ENCODE assay signal across 8 mouse cellular contexts in genomic region chr7:30956357-30956751, GRCm38 (mm10). TPM values are rescaled to one million over a fixed set of nuclear protein-coding genes. Genes with fewer than 3 reads are reported as not detected.
DNase-seq lines count a peak whose midpoint lies in the region; ATAC-seq and TF ChIP-seq lines count a peak whose summit lies in the region.

No protein-coding gene starts in this region.

- WGBS in embryonic facial prominence, embryonic 15.5 days, result 0% methylated on average over 28 of the region's 49 CpGs
- 1% methylated on average over 38 of the region's 49 CpGs for WGBS in intestine, embryonic 14.5 days
- WGBS in midbrain, embryonic 14.5 days, result under 1% methylated on average over 44 of the region's 49 CpGs

- peaks cover 0 to 11% of the 10 kb centered on the region in 2 experiments; a peak in 1 of 4 replicates for H3K4me1 ChIP-seq in MEL (ENCODE audit: control insufficient read depth in 1 of 2, insufficient read depth in 2 of 2, low read length in 2 of 2)
- H3K4me1 ChIP-seq in embryonic facial prominence, embryonic 15.5 days, result peaks cover 26% of the 10 kb centered on the region
- peaks cover 16% of the 10 kb centered on the region for H3K4me1 ChIP-seq in intestine, embryonic 14.5 days (replicated peaks; ENCODE audit: control insufficient read depth, insufficient read depth, low read length)
- H3K4me1 ChIP-seq in midbrain, embryonic 14.5 days (ENCODE audit: control insufficient read depth, insufficient read depth, low read length), result peaks cover 18% of the 10 kb centered on the region

- peak overlapping the region; percentile 83 for H3K4me2 ChIP-seq in embryonic facial prominence, embryonic 15.5 days (replicated peaks)
- peak overlapping the region; percentile 70 for H3K4me2 ChIP-seq in intestine, embryonic 14.5 days (ENCODE audit: low read length)
- H3K4me2 ChIP-seq in midbrain, embryonic 14.5 days (ENCODE audit: low read length), result peak overlapping the region; percentile 81

- H3K4me3 ChIP-seq in MEL (ENCODE audit: control insufficient read depth in 1 of 2, insufficient read depth in 1 of 2, low read depth in 2 of 2, low read length in 2 of 2), result peak overlapping the region; percentile 85 to 97; a peak in 3 of 4 replicates
- peak overlapping the region; percentile 89 for H3K4me3 ChIP-seq in embryonic facial prominence, embryonic 15.5 days (replicated peaks)
- peak overlapping the region; percentile 72 for H3K4me3 ChIP-seq in intestine, embryonic 14.5 days (ENCODE audit: low read depth, low read length)
- peak overlapping the region; percentile 92 for H3K4me3 ChIP-seq in midbrain, embryonic 14.5 days (replicated peaks; ENCODE audit: low read depth, low read length)

- peak; percentile 27 to 36 for DNase-seq in layer of hippocampus, adult 18-20 months (ENCODE audit: low spot score in 2 of 2)
- no peak for DNase-seq in layer of hippocampus, postnatal 36 days
- no peak for DNase-seq in MEL (ENCODE audit: low read depth, low spot score)
- DNase-seq in intestine, embryonic 14.5 days (ENCODE audit: low spot score), result peak; percentile 79
- no peak for DNase-seq in midbrain, embryonic 14.5 days
- DNase-seq in ovary, adult 18-20 months (ENCODE audit: low spot score), result no peak
- no peak for DNase-seq in urinary bladder, postnatal 4 days (ENCODE audit: low spot score in 2 of 2)

- TF ChIP-seq POLR2A in MEL (IDR thresholded peaks at IDR 0.05; ENCODE audit: control insufficient read depth in 1 of 2, insufficient read depth in 1 of 2, low read depth in 1 of 2, low read length in 2 of 2, poor library complexity in 1 of 2), result 0 out of 4 replicates have a peak, but pooled peaks of 1 of the 2 experiments have one; percentile 12

- peaks cover 18% of the 10 kb centered on the region for H3K79me2 ChIP-seq in MEL (ENCODE audit: control insufficient read depth, insufficient read depth, low read length, poor library complexity)

- no peaks in the 10 kb centered on the region for H3K9me3 ChIP-seq in MEL (replicated peaks; ENCODE audit: insufficient read depth, low read length)
- H3K9me3 ChIP-seq in embryonic facial prominence, embryonic 15.5 days (replicated peaks), result no peaks in the 10 kb centered on the region
- no peaks in the 10 kb centered on the region for H3K9me3 ChIP-seq in intestine, embryonic 14.5 days (ENCODE audit: control insufficient read depth, low read length)
- H3K9me3 ChIP-seq in midbrain, embryonic 14.5 days (ENCODE audit: control insufficient read depth, low read length), result no peaks in the 10 kb centered on the region

- H3K27ac ChIP-seq in MEL (ENCODE audit: control insufficient read depth, low read depth, low read length), result peak overlapping the region; percentile 26
- H3K27ac ChIP-seq in embryonic facial prominence, embryonic 15.5 days (replicated peaks), result peak overlapping the region; percentile 99
- H3K27ac ChIP-seq in intestine, embryonic 14.5 days (ENCODE audit: low read depth), result peak overlapping the region; percentile 93
- peak overlapping the region; percentile 99 for H3K27ac ChIP-seq in midbrain, embryonic 14.5 days (replicated peaks; ENCODE audit: low read depth, low read length)

- ATAC-seq in embryonic facial prominence, embryonic 15.5 days (ENCODE audit: insufficient number of reproducible peaks, low FRiP score, low TSS enrichment, low read depth), result peak; percentile 32; the same call in 1 of the 2 replicates
- peak; percentile 45 for ATAC-seq in intestine, embryonic 14.5 days (replicated peaks; ENCODE audit: low FRiP score, low TSS enrichment, low read depth)
- ATAC-seq in midbrain, embryonic 14.5 days (ENCODE audit: low FRiP score, low TSS enrichment), result peak; percentile 58

- TF ChIP-seq CTCF in MEL (IDR thresholded peaks at IDR 0.05 in 2 of 3, conservative IDR thresholded peaks at IDR 0.05 in 1 of 3; ENCODE audit: control insufficient read depth in 1 of 3, insufficient read depth in 1 of 3, low read depth in 2 of 3, low read length in 3 of 3, poor library complexity in 1 of 3, severe bottlenecking in 1 of 3), result no peak

- peaks cover 2 to 9% of the 10 kb centered on the region in 2 experiments for H3K36me3 ChIP-seq in MEL (ENCODE audit: control insufficient read depth in 1 of 2, insufficient read depth in 2 of 2, low read length in 2 of 2)
- peaks cover 46% of the 10 kb centered on the region for H3K36me3 ChIP-seq in embryonic facial prominence, embryonic 15.5 days
- peaks cover 60% of the 10 kb centered on the region for H3K36me3 ChIP-seq in intestine, embryonic 14.5 days (ENCODE audit: control insufficient read depth, insufficient read depth, low read length)
- peaks cover 44% of the 10 kb centered on the region for H3K36me3 ChIP-seq in midbrain, embryonic 14.5 days (ENCODE audit: control insufficient read depth, insufficient read depth, low read length)

- no peaks in the 10 kb centered on the region for H3K27me3 ChIP-seq in MEL (ENCODE audit: control insufficient read depth in 1 of 2, insufficient read depth in 2 of 2, low read length in 2 of 2)
- H3K27me3 ChIP-seq in embryonic facial prominence, embryonic 15.5 days, result no peaks in the 10 kb centered on the region
- no peaks in the 10 kb centered on the region for H3K27me3 ChIP-seq in intestine, embryonic 14.5 days (replicated peaks; ENCODE audit: control insufficient read depth, insufficient read depth, low read length)
- no peaks in the 10 kb centered on the region for H3K27me3 ChIP-seq in midbrain, embryonic 14.5 days (ENCODE audit: control insufficient read depth, insufficient read depth, low read length)

- peak overlapping the region; percentile 98 for H3K9ac ChIP-seq in MEL (ENCODE audit: control insufficient read depth, low read depth, low read length, poor library complexity, severe bottlenecking)
- H3K9ac ChIP-seq in embryonic facial prominence, embryonic 15.5 days, result peak overlapping the region; percentile 99
- peak overlapping the region; percentile 94 for H3K9ac ChIP-seq in intestine, embryonic 14.5 days (ENCODE audit: low read length)
- peak overlapping the region; percentile 98 for H3K9ac ChIP-seq in midbrain, embryonic 14.5 days (replicated peaks; ENCODE audit: low read length)

- TF ChIP-seq RAD21 in MEL (IDR thresholded peaks at IDR 0.05; ENCODE audit: low read depth, low read length), result no peak

- TF ChIP-seq EP300 in MEL (IDR thresholded peaks at IDR 0.05; ENCODE audit: low read depth in 1 of 2, low read length in 2 of 2), result no peak

TF ChIP-seq in MEL, 35 proteins besides CTCF, POLR2A, EP300 and RAD21 (continues in another document):
- TF ChIP-seq ELF1 (IDR thresholded peaks at IDR 0.05; ENCODE audit: low read depth, low read length) (no peak), USF2 (IDR thresholded peaks at IDR 0.05; ENCODE audit: borderline replicate concordance in 1 of 2, insufficient read depth in 1 of 2, low read depth in 1 of 2, low read length in 2 of 2) (no peak)

RNA-seq across cellular contexts. Expression of gene Usf2, which starts 0.2 kb away (rescaled TPM):
- 100 to 1,000 TPM; 134 to 139 TPM for total RNA-seq in layer of hippocampus, adult 18-20 months (2021)
- total RNA-seq in layer of hippocampus, postnatal 36 days (2021), result 100 to 1,000 TPM; 116 to 126 TPM
- 34.4 and 43.0 TPM in 2 replicates for total RNA-seq in MEL (2012; rRNA removed)
- polyA plus RNA-seq in MEL (2012; ENCODE audit: insufficient read depth in 1 of 2, insufficient read length in 2 of 2, low read depth in 1 of 2, low replicate concordance in 2 of 2, missing spikeins in 1 of 2), result 100 to 1,000 TPM in 1 of 2 experiments, not detected in 1; 144 TPM
- polyA plus RNA-seq in embryonic facial prominence, embryonic 15.5 days (2015; fragmentation: Nextera tagmentation; extraction: Ambion mirVana), result 23.3 and 25.0 TPM in 2 replicates
- polyA plus RNA-seq in intestine, embryonic 14.5 days (2014; fragmentation: Nextera tagmentation; extraction: Ambion mirVana), result 22.3 and 22.7 TPM in 2 replicates
- polyA plus RNA-seq in midbrain, embryonic 14.5 days (2014; fragmentation: Nextera tagmentation; extraction: Ambion mirVana), result 26.2 and 30.4 TPM in 2 replicates

RNA-seq across cellular contexts. Expression of gene Hamp, which starts 12.5 kb away (rescaled TPM):
- total RNA-seq in layer of hippocampus, adult 18-20 months (2021), result not detected
- not detected for total RNA-seq in layer of hippocampus, postnatal 36 days (2021)
- total RNA-seq in MEL (2012; rRNA removed), result not detected in 2 replicates
- not detected for polyA plus RNA-seq in MEL (2012; ENCODE audit: insufficient read depth in 1 of 2, insufficient read length in 2 of 2, low read depth in 1 of 2, low replicate concordance in 2 of 2, missing spikeins in 1 of 2)
- not detected in 2 replicates for polyA plus RNA-seq in embryonic facial prominence, embryonic 15.5 days (2015; fragmentation: Nextera tagmentation; extraction: Ambion mirVana)
- not detected in 2 replicates for polyA plus RNA-seq in intestine, embryonic 14.5 days (2014; fragmentation: Nextera tagmentation; extraction: Ambion mirVana)
- not detected in 2 replicates for polyA plus RNA-seq in midbrain, embryonic 14.5 days (2014; fragmentation: Nextera tagmentation; extraction: Ambion mirVana)

RNA-seq across cellular contexts. Expression of gene Lsr, which starts 16.9 kb away (rescaled TPM):
- total RNA-seq in layer of hippocampus, adult 18-20 months (2021), result 1 to 10 TPM; 6.6 to 7.6 TPM
- 1 to 10 TPM; 7.5 to 7.7 TPM for total RNA-seq in layer of hippocampus, postnatal 36 days (2021)
- total RNA-seq in MEL (2012; rRNA removed), result not detected in 2 replicates
- polyA plus RNA-seq in MEL (2012; ENCODE audit: insufficient read depth in 1 of 2, insufficient read length in 2 of 2, low read depth in 1 of 2, low replicate concordance in 2 of 2, missing spikeins in 1 of 2), result under 1 TPM in 1 of 2 experiments, not detected in 1; 0.22 TPM
- polyA plus RNA-seq in embryonic facial prominence, embryonic 15.5 days (2015; fragmentation: Nextera tagmentation; extraction: Ambion mirVana), result 40.8 and 47.2 TPM in 2 replicates
- polyA plus RNA-seq in intestine, embryonic 14.5 days (2014; fragmentation: Nextera tagmentation; extraction: Ambion mirVana), result 123 and 135 TPM in 2 replicates
- 9.9 and 15.6 TPM in 2 replicates for polyA plus RNA-seq in midbrain, embryonic 14.5 days (2014; fragmentation: Nextera tagmentation; extraction: Ambion mirVana)

RNA-seq across cellular contexts. Expression of gene Fam187b, which starts 17.2 kb away (rescaled TPM):
- under 1 TPM in 1 of 2 experiments, not detected in 1; 0.18 TPM for total RNA-seq in layer of hippocampus, adult 18-20 months (2021)
- under 1 TPM; 0.17 to 0.43 TPM for total RNA-seq in layer of hippocampus, postnatal 36 days (2021)
- not detected in 2 replicates for total RNA-seq in MEL (2012; rRNA removed)
- polyA plus RNA-seq in MEL (2012; ENCODE audit: insufficient read depth in 1 of 2, insufficient read length in 2 of 2, low read depth in 1 of 2, low replicate concordance in 2 of 2, missing spikeins in 1 of 2), result not detected
- 3.3 and 4.8 TPM in 2 replicates for polyA plus RNA-seq in embryonic facial prominence, embryonic 15.5 days (2015; fragmentation: Nextera tagmentation; extraction: Ambion mirVana)
- polyA plus RNA-seq in intestine, embryonic 14.5 days (2014; fragmentation: Nextera tagmentation; extraction: Ambion mirVana), result 7.1 and 9.4 TPM in 2 replicates
- 0.36 and 0.37 TPM in 2 replicates for polyA plus RNA-seq in midbrain, embryonic 14.5 days (2014; fragmentation: Nextera tagmentation; extraction: Ambion mirVana)

RNA-seq across cellular contexts. Expression of gene Hamp2, which starts 31.9 kb away (rescaled TPM):
- not detected for total RNA-seq in layer of hippocampus, adult 18-20 months (2021)
- not detected for total RNA-seq in layer of hippocampus, postnatal 36 days (2021)
- not detected in 2 replicates for total RNA-seq in MEL (2012; rRNA removed)
- not detected for polyA plus RNA-seq in MEL (2012; ENCODE audit: insufficient read depth in 1 of 2, insufficient read length in 2 of 2, low read depth in 1 of 2, low replicate concordance in 2 of 2, missing spikeins in 1 of 2)
- polyA plus RNA-seq in embryonic facial prominence, embryonic 15.5 days (2015; fragmentation: Nextera tagmentation; extraction: Ambion mirVana), result 0.93 TPM in 1 of 2 replicates, not detected in the other
- polyA plus RNA-seq in intestine, embryonic 14.5 days (2014; fragmentation: Nextera tagmentation; extraction: Ambion mirVana), result not detected in 2 replicates
- polyA plus RNA-seq in midbrain, embryonic 14.5 days (2014; fragmentation: Nextera tagmentation; extraction: Ambion mirVana), result not detected in 2 replicates

Comparison
In these comparisons a context has a peak if more than half of its experiments do, and no peak if none do; other contexts are left out.
1. DNase-seq: peak in layer of hippocampus, adult 18-20 months (2 of 2) and intestine, embryonic 14.5 days (single experiment); none in layer of hippocampus, postnatal 36 days (0 of 2), MEL (single experiment), midbrain, embryonic 14.5 days (single experiment), ovary, adult 18-20 months (single experiment) and urinary bladder, postnatal 4 days (0 of 2).
2. H3K27ac ChIP-seq: peak in every context shown above with its lines; median percentile 99 in embryonic facial prominence, embryonic 15.5 days; 99 in midbrain, embryonic 14.5 days; 93 in intestine, embryonic 14.5 days; 26 in MEL.
3. Peak in every context shown above with its lines, with median percentiles within 50 percentile points of each other: H3K4me3 ChIP-seq, H3K9ac ChIP-seq, ATAC-seq and H3K4me2 ChIP-seq.